Mouse (Mus musculus): ENCODE results near the gene Nrg3.

GRCm38 (mm10) chr14:39317424-39318110 is 155.3 kb downstream of the Nrg3 start:
- TF ChIP-seq CTCF (IDR thresholded peaks at IDR 0.05; ENCODE audit: low read depth, low read length) (no peak), POLR2A (IDR thresholded peaks at IDR 0.05; ENCODE audit: borderline replicate concordance, low read depth, low read length) (no peak)

Measured in bone marrow macrophage, adult 2 months (primary cell).